In genomic region chr5:114738707-114739241, GRCm38 (mm10) we compare ENCODE assay signal across 8 mouse cellular contexts. TPM values are rescaled to one million over a fixed set of nuclear protein-coding genes. Genes with fewer than 3 reads are reported as not detected.
A peak's percentile ranks its signal among the peaks of the same experiment; 100 is the strongest.
DNase-seq lines count a peak whose midpoint lies in the region; ATAC-seq and TF ChIP-seq lines count a peak whose summit lies in the region.

No protein-coding gene starts in this region.

- 0 out of 2 replicates have a peak, but pooled peaks have one; percentile 67 for TF ChIP-seq EP300 in heart, adult 2 months (IDR thresholded peaks at IDR 0.05; ENCODE audit: insufficient read depth, low read depth, low read length)
- no peak for TF ChIP-seq EP300 in stomach, postnatal 0 days (optimal IDR thresholded peaks at IDR 0.05)

- H3K27ac ChIP-seq in midbrain, postnatal 0 days (ENCODE audit: low read depth, low read length) = no peak overlapping the region
- no peak overlapping the region for H3K27ac ChIP-seq in midbrain, embryonic 10.5 days (replicated peaks)
- H3K27ac ChIP-seq in heart, adult 2 months = peak overlapping the region; percentile 79
- no peak overlapping the region for H3K27ac ChIP-seq in stomach, postnatal 0 days (replicated peaks)
- no peak overlapping the region for H3K27ac ChIP-seq in intestine, embryonic 15.5 days

- H3K4me3 ChIP-seq in midbrain, postnatal 0 days (ENCODE audit: low read depth, low read length) = no peak overlapping the region
- H3K4me3 ChIP-seq in midbrain, embryonic 10.5 days = no peak overlapping the region
- no peak overlapping the region for H3K4me3 ChIP-seq in heart, adult 2 months
- no peak overlapping the region for H3K4me3 ChIP-seq in stomach, postnatal 0 days (ENCODE audit: low read depth, low read length)
- no peak overlapping the region for H3K4me3 ChIP-seq in intestine, embryonic 15.5 days (replicated peaks)

- ATAC-seq in midbrain, postnatal 0 days (ENCODE audit: low FRiP score) = no peak
- ATAC-seq in stomach, postnatal 0 days (ENCODE audit: low FRiP score, low TSS enrichment) = peak; percentile 62; the same call in 1 of the 2 replicates
- ATAC-seq in erythroblast, adult 5-6 weeks (replicated peaks; ENCODE audit: low FRiP score, poor library complexity, severe bottlenecking) = no peak
- no peak for ATAC-seq in intestine, embryonic 15.5 days

- 89% methylated on average over 12 of the region's 12 CpGs for WGBS in midbrain, postnatal 0 days
- WGBS in midbrain, embryonic 10.5 days = 89% methylated on average over 12 of the region's 12 CpGs
- WGBS in heart, adult 2 months = 32% methylated on average over 12 of the region's 12 CpGs
- WGBS in stomach, postnatal 0 days = 77% methylated on average over 12 of the region's 12 CpGs
- WGBS in intestine, embryonic 15.5 days = 79% methylated on average over 12 of the region's 12 CpGs

- no peaks in the 10 kb centered on the region for H3K79me2 ChIP-seq in heart, adult 2 months (replicated peaks; ENCODE audit: control insufficient read depth, insufficient read depth, low read length)

- peaks cover 78% of the 10 kb centered on the region for H3K36me3 ChIP-seq in midbrain, postnatal 0 days (ENCODE audit: insufficient read depth, low read length)
- H3K36me3 ChIP-seq in midbrain, embryonic 10.5 days = peaks cover 91% of the 10 kb centered on the region
- H3K36me3 ChIP-seq in heart, adult 2 months (ENCODE audit: control insufficient read depth, insufficient read depth, low read length) = peaks cover 6% of the 10 kb centered on the region; the same call in 1 of the 2 replicates
- H3K36me3 ChIP-seq in stomach, postnatal 0 days (ENCODE audit: control insufficient read depth, insufficient read depth, low read length) = peaks cover 43% of the 10 kb centered on the region
- peaks cover 21% of the 10 kb centered on the region for H3K36me3 ChIP-seq in intestine, embryonic 15.5 days

- no peaks in the 10 kb centered on the region for H3K4me1 ChIP-seq in midbrain, postnatal 0 days (ENCODE audit: insufficient read depth, low read length)
- H3K4me1 ChIP-seq in midbrain, embryonic 10.5 days = no peaks in the 10 kb centered on the region
- H3K4me1 ChIP-seq in heart, adult 2 months (ENCODE audit: control insufficient read depth, insufficient read depth, low read length) = peaks cover 11% of the 10 kb centered on the region
- no peaks in the 10 kb centered on the region for H3K4me1 ChIP-seq in stomach, postnatal 0 days (replicated peaks; ENCODE audit: control insufficient read depth, insufficient read depth)
- no peaks in the 10 kb centered on the region for H3K4me1 ChIP-seq in intestine, embryonic 15.5 days (replicated peaks)

- H3K9me3 ChIP-seq in midbrain, postnatal 0 days (ENCODE audit: low read length) = no peaks in the 10 kb centered on the region
- no peaks in the 10 kb centered on the region for H3K9me3 ChIP-seq in midbrain, embryonic 10.5 days (replicated peaks)
- no peaks in the 10 kb centered on the region for H3K9me3 ChIP-seq in stomach, postnatal 0 days (ENCODE audit: control insufficient read depth, low read length)
- no peaks in the 10 kb centered on the region for H3K9me3 ChIP-seq in intestine, embryonic 15.5 days

- TF ChIP-seq POLR2A in heart, adult 2 months (IDR thresholded peaks at IDR 0.05; ENCODE audit: insufficient read depth, low read depth, low read length) = no peak

- no peak overlapping the region for H3K9ac ChIP-seq in midbrain, postnatal 0 days (replicated peaks; ENCODE audit: low read length, poor library complexity, severe bottlenecking)
- H3K9ac ChIP-seq in heart, adult 2 months (ENCODE audit: low read depth, low read length) = no peak overlapping the region
- no peak overlapping the region for H3K9ac ChIP-seq in stomach, postnatal 0 days (ENCODE audit: low read length)
- no peak overlapping the region for H3K9ac ChIP-seq in intestine, embryonic 15.5 days

- intact Hi-C loops in heart, adult 2 months (cut with DNase I) = loop anchor here (5.0 kb wide), 1 partner anchor 34 kb away; the partner anchor contains the start of gene Ankrd13a

- H3K27me3 ChIP-seq in midbrain, postnatal 0 days (ENCODE audit: insufficient read depth, low read length) = no peaks in the 10 kb centered on the region
- H3K27me3 ChIP-seq in midbrain, embryonic 10.5 days (ENCODE audit: low read depth, poor library complexity, severe bottlenecking) = no peaks in the 10 kb centered on the region
- H3K27me3 ChIP-seq in heart, adult 2 months (ENCODE audit: control insufficient read depth, insufficient read depth, low read length) = no peaks in the 10 kb centered on the region
- H3K27me3 ChIP-seq in stomach, postnatal 0 days (ENCODE audit: control insufficient read depth, insufficient read depth, low read length) = no peaks in the 10 kb centered on the region
- H3K27me3 ChIP-seq in intestine, embryonic 15.5 days (replicated peaks) = no peaks in the 10 kb centered on the region

- DNase-seq in midbrain, postnatal 0 days (ENCODE audit: low spot score) = peak; percentile 21
- no peak for DNase-seq in midbrain, embryonic 10.5 days (ENCODE audit: low spot score)
- DNase-seq in heart, adult 2 months = peak; percentile 67 to 80
- DNase-seq in kidney, postnatal 36 days = peak; percentile 60 to 76
- no peak for DNase-seq in stomach, postnatal 0 days (ENCODE audit: low spot score)
- DNase-seq in urinary bladder, postnatal 14 days (ENCODE audit: low spot score) = no peak

- TF ChIP-seq CTCF in midbrain, postnatal 0 days (IDR thresholded peaks at IDR 0.05) = no peak
- TF ChIP-seq CTCF in heart, adult 2 months (IDR thresholded peaks at IDR 0.05) = no peak
- TF ChIP-seq CTCF in stomach, postnatal 0 days (IDR thresholded peaks at IDR 0.05; ENCODE audit: low read depth) = no peak

- no peak overlapping the region for H3K4me2 ChIP-seq in midbrain, postnatal 0 days (ENCODE audit: low read depth, low read length, poor library complexity, severe bottlenecking)
- no peak overlapping the region for H3K4me2 ChIP-seq in stomach, postnatal 0 days (replicated peaks; ENCODE audit: low read depth)
- H3K4me2 ChIP-seq in intestine, embryonic 15.5 days (replicated peaks) = no peak overlapping the region

RNA-seq across cellular contexts. Expression of gene Tchp, which starts 31.2 kb away (rescaled TPM):
- total RNA-seq in midbrain, postnatal 0 days (2014; rRNA removed) = 10.9 and 11.2 TPM in 2 replicates
- 12.6 and 14.4 TPM in 2 replicates for polyA plus RNA-seq in midbrain, postnatal 0 days (2015; fragmentation: Nextera tagmentation; extraction: Ambion mirVana)
- polyA plus RNA-seq in midbrain, embryonic 10.5 days (2016; fragmentation: Nextera tagmentation; extraction: Ambion mirVana) = 19.4 and 22.0 TPM in 2 replicates
- 1 to 10 TPM; 3.4 to 4.0 TPM for total RNA-seq in heart, adult 2 months (2021)
- polyA plus RNA-seq in heart, adult 2 months (2012; rRNA removed) = 6.1 and 8.5 TPM in 2 replicates
- 4.6 and 5.8 TPM in 2 replicates for polyA plus RNA-seq in stomach, postnatal 0 days (2015; fragmentation: Nextera tagmentation; extraction: Ambion mirVana)
- total RNA-seq in erythroblast, adult 5-6 weeks (2015; ENCODE audit: low replicate concordance) = 1.2 and 4.4 TPM in 2 replicates
- 2.0 and 4.5 TPM in 2 replicates for total RNA-seq in erythroblast, adult 5-6 weeks (2017; ENCODE audit: low replicate concordance)
- polyA plus RNA-seq in intestine, embryonic 15.5 days (2015; fragmentation: Nextera tagmentation; extraction: Ambion mirVana) = 9.2 and 10.5 TPM in 2 replicates

RNA-seq across cellular contexts. Expression of gene Ankrd13a, which starts 35.7 kb away (rescaled TPM):
- 39.3 and 47.3 TPM in 2 replicates for total RNA-seq in midbrain, postnatal 0 days (2014; rRNA removed)
- polyA plus RNA-seq in midbrain, postnatal 0 days (2015; fragmentation: Nextera tagmentation; extraction: Ambion mirVana) = 22.4 and 24.9 TPM in 2 replicates
- 50.1 and 54.0 TPM in 2 replicates for polyA plus RNA-seq in midbrain, embryonic 10.5 days (2016; fragmentation: Nextera tagmentation; extraction: Ambion mirVana)
- 10 to 100 TPM; 31.4 to 32.9 TPM for total RNA-seq in heart, adult 2 months (2021)
- 21.3 and 32.2 TPM in 2 replicates for polyA plus RNA-seq in heart, adult 2 months (2012; rRNA removed)
- polyA plus RNA-seq in stomach, postnatal 0 days (2015; fragmentation: Nextera tagmentation; extraction: Ambion mirVana) = 36.4 and 41.7 TPM in 2 replicates
- total RNA-seq in erythroblast, adult 5-6 weeks (2015; ENCODE audit: low replicate concordance) = 81.3 and 90.3 TPM in 2 replicates
- 83.4 and 98.1 TPM in 2 replicates for total RNA-seq in erythroblast, adult 5-6 weeks (2017; ENCODE audit: low replicate concordance)
- polyA plus RNA-seq in intestine, embryonic 15.5 days (2015; fragmentation: Nextera tagmentation; extraction: Ambion mirVana) = 55.1 and 55.3 TPM in 2 replicates

RNA-seq across cellular contexts. Expression of gene Git2, which starts 36.5 kb away (rescaled TPM):
- 41.8 and 45.1 TPM in 2 replicates for total RNA-seq in midbrain, postnatal 0 days (2014; rRNA removed)
- 25.5 and 33.8 TPM in 2 replicates for polyA plus RNA-seq in midbrain, postnatal 0 days (2015; fragmentation: Nextera tagmentation; extraction: Ambion mirVana)
- 34.4 and 38.1 TPM in 2 replicates for polyA plus RNA-seq in midbrain, embryonic 10.5 days (2016; fragmentation: Nextera tagmentation; extraction: Ambion mirVana)
- total RNA-seq in heart, adult 2 months (2021) = 10 to 100 TPM; 27.6 to 28.7 TPM
- polyA plus RNA-seq in heart, adult 2 months (2012; rRNA removed) = 32.6 and 35.3 TPM in 2 replicates
- 14.2 and 16.1 TPM in 2 replicates for polyA plus RNA-seq in stomach, postnatal 0 days (2015; fragmentation: Nextera tagmentation; extraction: Ambion mirVana)
- 21.3 and 70.1 TPM in 2 replicates for total RNA-seq in erythroblast, adult 5-6 weeks (2015; ENCODE audit: low replicate concordance)
- total RNA-seq in erythroblast, adult 5-6 weeks (2017; ENCODE audit: low replicate concordance) = 20.7 and 57.7 TPM in 2 replicates
- 30.7 and 31.7 TPM in 2 replicates for polyA plus RNA-seq in intestine, embryonic 15.5 days (2015; fragmentation: Nextera tagmentation; extraction: Ambion mirVana)

RNA-seq across cellular contexts. Expression of gene Gltp, which starts 48.0 kb away (rescaled TPM):
- total RNA-seq in midbrain, postnatal 0 days (2014; rRNA removed) = 27.0 and 42.1 TPM in 2 replicates
- polyA plus RNA-seq in midbrain, postnatal 0 days (2015; fragmentation: Nextera tagmentation; extraction: Ambion mirVana) = 32.6 and 35.3 TPM in 2 replicates
- 81.8 and 83.0 TPM in 2 replicates for polyA plus RNA-seq in midbrain, embryonic 10.5 days (2016; fragmentation: Nextera tagmentation; extraction: Ambion mirVana)
- total RNA-seq in heart, adult 2 months (2021) = 10 to 100 TPM; 14.2 to 17.0 TPM
- polyA plus RNA-seq in heart, adult 2 months (2012; rRNA removed) = 36.3 and 37.8 TPM in 2 replicates
- polyA plus RNA-seq in stomach, postnatal 0 days (2015; fragmentation: Nextera tagmentation; extraction: Ambion mirVana) = 482 and 496 TPM in 2 replicates
- total RNA-seq in erythroblast, adult 5-6 weeks (2015; ENCODE audit: low replicate concordance) = 54.8 and 68.4 TPM in 2 replicates
- 13.0 and 31.2 TPM in 2 replicates for total RNA-seq in erythroblast, adult 5-6 weeks (2017; ENCODE audit: low replicate concordance)
- 99.7 and 103 TPM in 2 replicates for polyA plus RNA-seq in intestine, embryonic 15.5 days (2015; fragmentation: Nextera tagmentation; extraction: Ambion mirVana)

Comparison
In these comparisons a context has a peak if more than half of its experiments do, and no peak if none do; other contexts are left out.
1. DNase-seq: peak in midbrain, postnatal 0 days (single experiment), heart, adult 2 months (2 of 2) and kidney, postnatal 36 days (2 of 2); none in midbrain, embryonic 10.5 days (single experiment), stomach, postnatal 0 days (single experiment) and urinary bladder, postnatal 14 days (single experiment).